Mouse (Mus musculus) heart, embryonic 14.5 days (tissue): ENCODE measurements at regions not wholly inside any gene's neighbourhood (a gene's known extent, or its start where the extent isn't known, plus 50 kb on each side); places are given as distances from the start of the nearest gene placed in this dataset.
A peak's percentile ranks its signal among the peaks of the same experiment; 100 is the strongest.

Experiments
- ATAC-seq: fragments of 200-750 bp; cut with Nextera tagmentation; 2 replicates; pipeline ENCODE4 v1.8.0; 2017; ENCODE audit warnings: low read depth, moderate TSS enrichment; ENCODE audit not compliant: insufficient number of reproducible peaks, insufficient read depth, low FRiP score
- H3K27ac ChIP-seq, 2 experiments: fragments of 200-500 bp in 1 of 2; fragments of 300-500 bp in 1 of 2; sonication (generic) in 1 of 2; replicated peaks in 1 of 2; 2 replicates each; pipeline ENCODE4 v1.5.1; 2012 to 2014; ENCODE audit warnings: low read depth in 2 of 2, low read length in 2 of 2, control low read depth in 1 of 2, mild to moderate bottlenecking in 1 of 2, mixed read lengths in 1 of 2; ENCODE audit not compliant: control insufficient read depth in 1 of 2, insufficient read depth in 1 of 2
- H3K27me3 ChIP-seq: fragments of 300-500 bp; sonication (generic); 2 replicates; pipeline ENCODE4 v1.6.1; 2014; ENCODE audit warnings: mild to moderate bottlenecking, low read length, control low read depth; ENCODE audit not compliant: control insufficient read depth, insufficient read depth
- H3K36me3 ChIP-seq: fragments of 300-500 bp; sonication (generic); 2 replicates; pipeline ENCODE4 v1.6.1; 2014; ENCODE audit warnings: mild to moderate bottlenecking, control low read depth, low read length, mixed read lengths; ENCODE audit not compliant: control insufficient read depth, insufficient read depth
- H3K4me1 ChIP-seq, 2 experiments: fragments of 200-500 bp in 1 of 2; fragments of 300-500 bp in 1 of 2; sonication (generic) in 1 of 2; 2 replicates each; pipeline ENCODE4 v1.6.1; 2012 to 2014; ENCODE audit warnings: low read length in 2 of 2, control low read depth in 1 of 2, mixed read lengths in 1 of 2; ENCODE audit not compliant: control insufficient read depth in 2 of 2, insufficient read depth in 2 of 2
- H3K4me2 ChIP-seq: fragments of 300-500 bp; sonication (generic); 2 replicates; pipeline ENCODE4 v1.6.1; 2014; ENCODE audit warnings: mild to moderate bottlenecking, low read length
- H3K4me3 ChIP-seq, 2 experiments: fragments of 200-500 bp in 1 of 2; fragments of 300-500 bp in 1 of 2; sonication (generic) in 1 of 2; 2 replicates each; pipeline ENCODE4 v1.5.1; 2012 to 2014; ENCODE audit warnings: low read length in 2 of 2, mild to moderate bottlenecking in 2 of 2, control low read depth in 1 of 2, low read depth in 1 of 2, moderate library complexity in 1 of 2; ENCODE audit not compliant: control insufficient read depth in 1 of 2, insufficient read depth in 1 of 2
- H3K9ac ChIP-seq: fragments of 300-500 bp; sonication (generic); 2 replicates; pipeline ENCODE4 v1.6.1; 2014; ENCODE audit warnings: mild to moderate bottlenecking, low read length
- H3K9me3 ChIP-seq: fragments of 300-500 bp; sonication (generic); 2 replicates; pipeline ENCODE4 v1.6.1; 2016; ENCODE audit warnings: low read length, control low read depth; ENCODE audit not compliant: control insufficient read depth
- WGBS: fragments of 180-500 bp; shearing (Covaris S2); extraction: QIAGEN DNeasy Blood & Tissue Kit; methylation state at CpG from one replicate; pipeline ENCODE4 v1.1.7; 2014; 5-methylcytosine and 5-hydroxymethylcytosine counted together

GRCm38 (mm10) chr5:73729646-73730045 is 78.5 kb downstream of the Spata18 start:
- ATAC-seq = no peak

GRCm38 (mm10) chr5:73731423-73731822 is 80.2 kb downstream of the Spata18 start:
- Histone ChIP-seq H3K4me1 (peaks cover 2 to 3% of the 10 kb centered on the region in 2 experiments; a peak in 2 of 4 replicates), H3K4me2 (no peak overlapping the region), H3K36me3 (no peaks in the 10 kb centered on the region), H3K27ac (no peak overlapping the region), H3K4me3 (no peak overlapping the region), H3K27me3 (no peaks in the 10 kb centered on the region), H3K9ac (no peak overlapping the region), H3K9me3 (no peaks in the 10 kb centered on the region)
- ATAC-seq = no peak
- 77% methylated on average over 9 of the region's 9 CpGs for WGBS

More at GRCm38 (mm10) chr5:73729646-73730045, 78.5 kb downstream of the Spata18 start:
- Histone ChIP-seq H3K27me3 (no peaks in the 10 kb centered on the region), H3K9me3 (no peaks in the 10 kb centered on the region), H3K4me3 (no peak overlapping the region), H3K4me2 (no peak overlapping the region), H3K9ac (no peak overlapping the region), H3K27ac (no peak overlapping the region), H3K36me3 (no peaks in the 10 kb centered on the region), H3K4me1 (peaks cover 2 to 4% of the 10 kb centered on the region in 2 experiments; a peak in 2 of 4 replicates)
- 75% methylated on average over 13 of the region's 13 CpGs for WGBS

GRCm38 (mm10) chr5:73731991-73732565 is 80.9 kb downstream of the Spata18 start:
- H3K9me3 ChIP-seq = no peaks in the 10 kb centered on the region
- no peak overlapping the region for H3K4me2 ChIP-seq
- WGBS = 59% methylated on average over 9 of the region's 9 CpGs
- no peak for ATAC-seq
- H3K27ac ChIP-seq = no peak overlapping the region
- no peak overlapping the region for H3K4me3 ChIP-seq
- H3K27me3 ChIP-seq = no peaks in the 10 kb centered on the region
- no peaks in the 10 kb centered on the region for H3K36me3 ChIP-seq
- no peak overlapping the region for H3K9ac ChIP-seq
- peaks cover 2% of the 10 kb centered on the region in 2 experiments; a peak in 1 of 4 replicates for H3K4me1 ChIP-seq

- Histone ChIP-seq H3K4me2 (no peak overlapping the region), H3K4me1 (no peaks in the 10 kb centered on the region), H3K4me3 (no peak overlapping the region), H3K27me3 (no peaks in the 10 kb centered on the region), H3K36me3 (no peaks in the 10 kb centered on the region), H3K9ac (no peak overlapping the region), H3K9me3 (0 out of 2 replicates have a peak, but pooled peaks cover 2% of the 10 kb centered on the region), H3K27ac (no peak overlapping the region)
- WGBS = 76% methylated on average over 3 of the region's 3 CpGs
- no peak for ATAC-seq
These were observed 89.6 kb downstream of the Spata18 start for GRCm38 (mm10) chr5:73740766-73741165.

DNA sequence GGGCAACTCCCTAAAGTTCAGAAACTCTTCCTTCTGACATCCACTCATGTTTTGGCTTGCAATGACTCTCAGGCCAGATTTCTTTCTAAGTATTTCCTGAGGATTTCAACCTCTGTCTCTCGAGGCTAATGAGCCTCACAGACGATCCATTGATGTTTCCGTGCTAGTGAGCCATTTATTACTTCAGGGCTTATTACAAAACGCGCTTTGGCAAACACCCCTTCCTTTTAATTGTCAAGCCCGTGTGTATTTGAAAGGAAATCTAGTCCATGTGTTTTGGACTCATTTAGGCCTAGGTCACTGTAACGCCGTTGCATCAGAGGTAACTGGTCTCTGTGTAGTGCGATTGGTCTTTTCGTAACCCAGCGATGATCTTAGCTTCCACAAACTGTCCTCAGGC is 90.3 kb downstream of the Spata18 start:
- no peaks in the 10 kb centered on the region for H3K4me1 ChIP-seq
- H3K9ac ChIP-seq = no peak overlapping the region
- no peaks in the 10 kb centered on the region for H3K27me3 ChIP-seq
- no peaks in the 10 kb centered on the region for H3K36me3 ChIP-seq
- 0 out of 2 replicates have a peak, but pooled peaks cover 2% of the 10 kb centered on the region for H3K9me3 ChIP-seq
- 91% methylated on average over 11 of the region's 11 CpGs for WGBS
- no peak overlapping the region for H3K27ac ChIP-seq
- no peak overlapping the region for H3K4me2 ChIP-seq
- no peak for ATAC-seq
- no peak overlapping the region for H3K4me3 ChIP-seq

DNA sequence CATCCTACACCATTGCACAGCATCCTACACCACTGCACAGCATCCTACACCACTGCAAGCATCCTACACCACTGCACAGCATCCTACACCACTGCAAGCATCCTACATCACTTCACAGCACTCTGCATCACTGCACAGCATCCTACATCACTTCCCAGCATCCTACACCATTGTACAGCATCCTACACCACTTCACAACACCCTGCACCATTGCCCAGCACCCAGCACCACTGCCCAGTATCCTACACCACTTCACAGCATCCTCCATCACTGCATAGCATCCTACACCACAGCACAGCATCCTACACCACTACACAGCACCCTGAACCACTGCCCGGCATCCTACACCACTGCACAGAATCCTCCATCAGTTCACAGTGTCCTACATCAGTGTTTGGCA is 92.8 kb downstream of the Spata18 start:
- Histone ChIP-seq H3K4me3 (no peak overlapping the region), H3K4me2 (no peak overlapping the region), H3K4me1 (no peaks in the 10 kb centered on the region), H3K27me3 (no peaks in the 10 kb centered on the region), H3K9me3 (no peaks in the 10 kb centered on the region), H3K9ac (no peak overlapping the region), H3K36me3 (no peaks in the 10 kb centered on the region), H3K27ac (no peak overlapping the region)
- ATAC-seq = no peak
- WGBS = 92% methylated on average over 1 of the region's 1 CpGs

GRCm38 (mm10) chr5:73749791-73750190 is 98.6 kb downstream of the Spata18 start:
- no peak for ATAC-seq
- no peak overlapping the region for H3K4me3 ChIP-seq
- no peak overlapping the region for H3K4me2 ChIP-seq
- no peaks in the 10 kb centered on the region for H3K36me3 ChIP-seq
- H3K9me3 ChIP-seq = no peaks in the 10 kb centered on the region
- H3K27ac ChIP-seq = no peak overlapping the region
- no peak overlapping the region for H3K9ac ChIP-seq
- 75% methylated on average over 4 of the region's 4 CpGs for WGBS
- peaks cover 2 to 3% of the 10 kb centered on the region in 2 experiments; a peak in 1 of 4 replicates for H3K4me1 ChIP-seq
- no peaks in the 10 kb centered on the region for H3K27me3 ChIP-seq

- H3K4me1 ChIP-seq = peaks cover 2 to 3% of the 10 kb centered on the region in 2 experiments; a peak in 1 of 4 replicates
- no peak overlapping the region for H3K9ac ChIP-seq
- no peak overlapping the region for H3K4me3 ChIP-seq
- WGBS = 56% methylated on average over 10 of the region's 10 CpGs
- peak; percentile 54 for ATAC-seq
- H3K27me3 ChIP-seq = no peaks in the 10 kb centered on the region
- no peaks in the 10 kb centered on the region for H3K9me3 ChIP-seq
- H3K4me2 ChIP-seq = no peak overlapping the region
- no peaks in the 10 kb centered on the region for H3K36me3 ChIP-seq
- H3K27ac ChIP-seq = peak overlapping the region in 1 of 2 experiments; percentile 24; a peak in 2 of 4 replicates
These were observed 101.1 kb downstream of the Spata18 start for GRCm38 (mm10) chr5:73752225-73752644.
